Mouse (Mus musculus) testis, adult 2 months (tissue): ENCODE data around the gene Tedc1. TPM values are rescaled to one million over a fixed set of nuclear protein-coding genes. Genes with fewer than 3 reads are reported as not detected.

Experiments used
- H3K27ac ChIP-seq: fragments of 200-500 bp; 2 replicates; pipeline ENCODE4 v1.5.1; 2012; ENCODE audit warnings: low read depth, low read length; ENCODE audit not compliant: control insufficient read depth, insufficient read depth
- H3K27me3 ChIP-seq: fragments of 200-500 bp; 2 replicates; pipeline ENCODE4 v1.6.1; 2012; ENCODE audit warnings: mild to moderate bottlenecking, low read length, moderate library complexity; ENCODE audit not compliant: control insufficient read depth, insufficient read depth
- H3K36me3 ChIP-seq: fragments of 200-500 bp; 2 replicates; pipeline ENCODE4 v1.6.1; 2012; ENCODE audit warnings: mild to moderate bottlenecking, low read length; ENCODE audit not compliant: control insufficient read depth, insufficient read depth
- H3K4me1 ChIP-seq: fragments of 200-500 bp; 2 replicates; pipeline ENCODE4 v1.6.1; 2012; ENCODE audit warnings: low read length; ENCODE audit not compliant: control insufficient read depth, insufficient read depth
- H3K4me3 ChIP-seq: fragments of 200-500 bp; 2 replicates; pipeline ENCODE4 v1.5.1; 2012; ENCODE audit warnings: low read depth, mild to moderate bottlenecking, low read length, moderate library complexity, mixed read lengths; ENCODE audit not compliant: control insufficient read depth
- CTCF ChIP-seq: fragments of 200-500 bp; IDR thresholded peaks from 2 replicates; pipeline ENCODE4 v1.5.1; 2012; ENCODE audit warnings: low read depth, mild to moderate bottlenecking, inconsistent platforms, low read length, moderate library complexity; ENCODE audit not compliant: control insufficient read depth, insufficient read depth, insufficient replicate concordance
- POLR2A ChIP-seq: fragments of 200-500 bp; IDR thresholded peaks from 2 replicates; pipeline ENCODE4 v1.6.1; 2012; ENCODE audit warnings: low read depth, mild to moderate bottlenecking, inconsistent platforms, low read length, moderate library complexity; ENCODE audit not compliant: control insufficient read depth
- polyA plus RNA-seq: library from polyadenylated mRNA; depleted of rRNA; stranded (reverse); fragments of >200 nt; gene quantifications from 2 replicates; pipeline ENCODE4 v1.2.3, GENCODE M21; 2012

Gene Tedc1
- polyA plus RNA-seq, 1 experiment = 46.9 TPM

- H3K27me3 ChIP-seq = no peaks in the 10 kb centered on the region
- no peak overlapping the region for H3K27ac ChIP-seq
- H3K4me1 ChIP-seq = peaks cover 30% of the 10 kb centered on the region
Measured at GRCm38 (mm10) chr12:113145591-113145990, 10.6 kb upstream of the Tedc1 start.

DNA sequence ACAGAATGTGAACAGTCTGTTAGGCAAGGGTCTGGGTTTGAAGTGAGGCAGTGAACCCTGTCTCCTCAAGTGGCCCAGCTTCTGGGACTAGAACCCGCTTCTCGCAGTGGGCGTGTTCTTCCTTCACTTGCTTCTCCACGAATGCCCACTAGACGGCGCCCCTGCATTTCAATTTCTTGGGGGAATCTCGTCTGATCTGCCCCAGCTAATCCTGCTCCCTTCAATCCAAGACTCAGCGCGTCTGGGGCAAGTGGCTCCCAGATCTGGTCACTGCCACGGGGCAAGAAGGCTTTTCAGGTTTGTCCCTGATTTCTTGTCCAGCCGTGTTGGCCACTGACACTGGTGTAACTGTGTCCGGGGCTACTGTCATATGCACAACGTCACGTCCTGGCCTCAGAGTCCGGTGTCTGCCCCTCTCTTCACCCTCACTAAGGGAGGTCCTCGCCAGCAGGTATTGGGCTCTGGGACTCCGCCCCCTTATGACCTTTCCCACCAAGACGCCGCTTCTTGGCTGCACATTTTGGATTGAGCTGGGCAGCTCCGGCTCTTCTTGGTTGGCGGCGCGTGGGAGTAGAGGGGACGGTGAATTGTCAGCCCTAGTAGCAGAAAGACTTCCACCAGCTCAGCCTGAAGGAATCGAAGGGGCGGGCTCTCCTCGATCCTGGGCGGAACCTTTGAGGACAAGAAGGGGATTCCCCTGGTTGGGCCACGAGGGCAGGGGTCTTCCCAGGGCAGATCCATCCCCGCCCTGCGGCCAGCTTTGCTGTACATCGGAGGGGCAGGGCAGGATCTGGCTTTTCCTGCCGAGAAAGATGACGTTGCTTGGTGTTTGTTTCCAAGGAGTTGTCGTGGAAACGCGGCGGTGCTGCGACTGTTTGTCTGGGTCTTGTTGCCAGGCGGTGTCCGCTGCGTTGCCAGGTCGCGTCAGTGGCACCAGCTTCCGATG, 9.8 kb upstream of the Tedc1 start, which contains the start of gene Crip1:
Gene Crip1, plus strand, starts transcription at position 205 of the 946 bp plus-strand sequence.
- peak within 1 kb of the TSS; percentile 81 for H3K4me3 ChIP-seq
- no peak within 1 kb of the TSS for H3K27ac ChIP-seq

More at GRCm38 (mm10) chr12:113145591-113145990, 10.6 kb upstream of the Tedc1 start:
- peak overlapping the region; percentile 81 for H3K4me3 ChIP-seq
- TF ChIP-seq CTCF (no peak), POLR2A (no peak; the same call in 1 of the 2 replicates)
- no peaks in the 10 kb centered on the region for H3K36me3 ChIP-seq

DNA sequence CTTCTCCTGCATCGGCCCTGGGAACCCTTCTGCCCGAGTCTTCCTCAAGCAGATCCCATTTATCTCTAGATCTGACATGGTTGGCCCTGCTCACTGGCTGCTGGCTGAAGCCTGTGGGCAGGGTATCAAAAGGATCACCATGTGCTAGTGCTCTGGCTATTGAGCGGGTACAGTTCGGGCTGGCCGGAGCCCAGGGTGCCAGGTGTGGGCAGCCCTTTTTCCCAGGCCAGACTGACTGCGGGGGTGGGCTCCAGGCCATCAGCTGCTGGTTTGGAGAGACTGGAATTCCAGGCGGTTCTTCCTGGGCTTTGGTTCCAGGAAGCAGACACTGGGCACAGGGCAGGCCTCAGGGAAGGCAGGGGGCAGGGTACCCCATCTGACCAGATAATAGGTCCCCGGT, 8.7 kb upstream of the Tedc1 start:
- H3K4me3 ChIP-seq = peak overlapping the region; percentile 81
- H3K27ac ChIP-seq = no peak overlapping the region; the same call in 1 of the 2 replicates
- H3K27me3 ChIP-seq = no peaks in the 10 kb centered on the region
- H3K4me1 ChIP-seq = peaks cover 40% of the 10 kb centered on the region
- no peak for TF ChIP-seq POLR2A
- TF ChIP-seq CTCF = no peak
- H3K36me3 ChIP-seq = no peaks in the 10 kb centered on the region

More for the DNA sequence above, 9.8 kb upstream of the Tedc1 start, which contains the start of gene Crip1:
- 0 out of 2 replicates have a peak, but pooled peaks have one; percentile 15 for TF ChIP-seq POLR2A
- peak; percentile 70; the same call in 1 of the 2 replicates for TF ChIP-seq CTCF
- Histone ChIP-seq H3K27me3 (no peaks in the 10 kb centered on the region), H3K4me1 (peaks cover 30% of the 10 kb centered on the region), H3K36me3 (no peaks in the 10 kb centered on the region)

- H3K27me3 ChIP-seq = no peaks in the 10 kb centered on the region
- no peaks in the 10 kb centered on the region for H3K36me3 ChIP-seq
- peaks cover 37% of the 10 kb centered on the region for H3K4me1 ChIP-seq
- TF ChIP-seq POLR2A (no peak), CTCF (no peak)
- H3K4me3 ChIP-seq = peak overlapping the region; percentile 41
- H3K27ac ChIP-seq = no peak overlapping the region
Measured at GRCm38 (mm10) chr12:113148381-113149035, 7.7 kb upstream of the Tedc1 start.

DNA sequence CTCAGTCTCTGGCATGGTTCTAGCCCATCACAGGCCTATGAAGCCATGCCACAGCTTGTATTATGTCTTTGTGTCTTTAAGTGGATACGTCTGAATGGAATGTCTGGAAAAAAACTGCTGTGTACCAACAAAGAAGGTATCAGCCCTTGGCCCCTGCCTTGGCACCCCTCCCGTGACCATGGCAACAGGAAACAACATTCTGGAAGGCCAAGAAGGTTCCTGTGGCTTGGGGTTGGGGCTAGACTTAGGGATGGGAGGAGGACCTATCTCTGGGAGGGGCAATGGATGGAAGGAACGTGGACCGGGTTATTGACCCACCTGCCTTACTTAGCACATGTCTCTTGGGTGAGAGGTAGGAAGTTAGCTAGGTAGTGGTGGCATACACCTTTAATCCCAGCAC, 6.9 kb upstream of the Tedc1 start:
- peaks cover 40% of the 10 kb centered on the region for H3K4me1 ChIP-seq
- no peak overlapping the region for H3K27ac ChIP-seq
- no peaks in the 10 kb centered on the region for H3K36me3 ChIP-seq
- TF ChIP-seq POLR2A = peak; percentile 37; the same call in 1 of the 2 replicates
- no peak for TF ChIP-seq CTCF
- no peaks in the 10 kb centered on the region for H3K27me3 ChIP-seq
- peak overlapping the region; percentile 30 for H3K4me3 ChIP-seq

DNA sequence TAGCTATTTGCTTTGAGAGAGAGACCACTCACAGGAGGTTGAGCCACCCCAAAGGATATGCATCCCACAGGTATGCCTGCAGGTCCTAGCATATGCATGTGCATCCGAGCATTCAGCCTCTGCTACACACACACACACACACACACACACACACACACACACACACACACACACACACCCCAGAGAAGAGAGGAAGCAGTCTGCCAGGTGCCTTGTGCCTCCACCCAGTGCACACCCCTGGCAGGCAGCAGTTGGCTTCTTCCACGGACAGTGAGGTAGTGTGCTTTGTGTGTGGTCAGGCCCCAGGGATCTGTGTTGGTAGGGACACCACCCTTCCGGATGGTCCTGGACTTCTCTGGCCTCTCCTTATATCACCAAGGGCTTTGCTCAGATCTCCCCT, 6.3 kb upstream of the Tedc1 start:
- H3K4me1 ChIP-seq = peaks cover 44% of the 10 kb centered on the region
- H3K36me3 ChIP-seq = no peaks in the 10 kb centered on the region
- H3K27me3 ChIP-seq = no peaks in the 10 kb centered on the region
- H3K27ac ChIP-seq = no peak overlapping the region
- H3K4me3 ChIP-seq = peak overlapping the region; percentile 30; the same call in 1 of the 2 replicates
- no peak for TF ChIP-seq CTCF
- TF ChIP-seq POLR2A = no peak

DNA sequence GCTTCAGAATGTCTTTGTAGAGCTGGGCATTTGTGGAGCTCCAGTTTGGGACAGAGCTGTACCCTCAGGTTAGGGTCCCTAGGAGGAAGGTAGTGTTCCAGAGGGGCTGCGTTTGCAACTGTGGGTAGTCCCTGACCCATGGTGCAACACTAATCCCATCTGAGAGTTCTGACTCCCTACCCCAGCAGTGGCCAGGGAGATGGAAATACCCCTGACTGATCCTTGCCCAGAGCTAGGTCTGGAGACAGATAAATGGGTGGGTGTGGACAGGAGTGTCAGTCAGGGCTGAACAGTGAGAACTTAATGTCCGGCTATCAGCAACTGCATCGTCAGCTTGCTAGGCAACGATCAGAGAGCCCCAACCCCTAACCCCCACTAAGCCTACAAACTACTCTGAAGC, 5.6 kb upstream of the Tedc1 start:
- Histone ChIP-seq H3K4me1 (peaks cover 51% of the 10 kb centered on the region), H3K27me3 (no peaks in the 10 kb centered on the region), H3K27ac (no peak overlapping the region), H3K4me3 (peak overlapping the region; percentile 77; the same call in 1 of the 2 replicates), H3K36me3 (no peaks in the 10 kb centered on the region)
- TF ChIP-seq POLR2A = no peak
- TF ChIP-seq CTCF = no peak
